Mouse (Mus musculus): ENCODE measurements around the gene Slc22a2. TPM values are rescaled to one million over a fixed set of nuclear protein-coding genes. Genes with fewer than 3 reads are reported as not detected.
A peak's percentile ranks its signal among the peaks of the same experiment; 100 is the strongest.
"Not testable (repeated sequence)": the region's sequence is repeated elsewhere in the genome, so short reads cannot be mapped to it uniquely, and the experiment has no call there.

Gene Slc22a2
- polyA plus RNA-seq (2014; fragmentation: Nextera tagmentation; extraction: Ambion mirVana), result 0.76 and 1.5 TPM in 2 replicates

DNA sequence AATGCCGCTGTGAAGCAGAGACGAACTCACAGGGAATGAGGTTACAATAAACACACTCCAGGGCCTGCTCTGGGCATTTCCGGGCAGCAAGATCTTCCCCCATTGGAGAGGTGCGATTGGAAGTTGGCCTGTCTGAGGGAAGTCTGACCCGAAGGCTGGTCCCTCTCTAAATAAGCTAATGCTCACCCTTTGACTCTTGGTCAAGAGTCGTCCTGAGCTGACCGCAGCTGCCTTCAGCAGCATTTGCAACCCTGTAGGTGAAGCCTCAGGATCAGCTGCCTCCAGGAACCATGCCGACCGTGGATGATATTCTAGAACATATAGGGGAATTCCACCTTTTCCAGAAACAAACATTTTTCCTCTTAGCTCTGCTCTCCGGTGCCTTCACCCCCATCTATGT lies at the start of gene Slc22a2:
TSS of gene Slc22a2 (plus strand) at position 142 of the 400 bp plus-strand sequence.
- H3K36me3 ChIP-seq (replicated peaks; ENCODE audit: control insufficient read depth, insufficient read depth), result no peaks in the 10 kb centered on the region

DNA sequence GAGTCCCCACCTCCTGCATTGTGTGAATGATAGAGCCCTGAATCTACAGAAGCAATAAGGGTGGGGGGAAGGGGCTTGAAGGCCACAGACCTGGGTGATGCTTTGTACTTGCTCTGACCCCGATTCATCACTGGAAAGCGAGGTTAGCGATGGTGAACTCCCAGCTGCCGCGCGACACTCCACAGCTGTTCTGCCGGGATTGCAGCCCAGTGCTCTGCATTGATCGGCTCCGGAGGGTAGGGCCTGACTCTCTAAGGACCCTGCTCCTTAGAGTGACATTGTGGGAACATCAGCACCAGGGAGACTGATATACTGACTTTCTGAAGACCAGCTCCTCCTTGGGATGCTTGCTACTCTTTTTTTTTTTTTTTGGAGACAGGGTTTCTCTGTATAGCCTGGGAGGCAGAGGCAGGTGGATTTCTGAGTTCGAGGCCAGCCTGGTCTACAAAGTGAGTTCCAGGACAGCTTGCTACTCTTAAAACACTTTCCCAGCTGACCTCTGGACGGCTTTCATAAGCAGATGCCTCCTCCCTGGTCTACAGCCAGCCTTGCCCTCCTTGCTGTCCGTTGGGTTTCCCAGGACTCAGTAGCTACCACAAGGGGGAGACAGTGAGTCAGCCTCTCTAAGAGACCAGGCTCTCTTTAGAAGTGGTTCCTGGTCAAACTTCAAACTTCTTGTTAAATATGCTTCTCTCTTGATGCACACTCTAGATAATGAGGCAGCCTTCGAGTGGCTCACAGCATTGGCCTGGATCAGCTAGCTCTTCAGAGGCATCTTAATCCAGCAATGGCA lies 49.4 kb upstream of the Slc22a2 start:
- Histone ChIP-seq H3K27ac (no peak overlapping the region), H3K4me3 (replicated peaks; ENCODE audit: low read length) (no peak overlapping the region), H3K9me3 (ENCODE audit: control insufficient read depth, low read length) (no peaks in the 10 kb centered on the region), H3K27me3 (ENCODE audit: control insufficient read depth, insufficient read depth, low read length) (no peaks in the 10 kb centered on the region), H3K36me3 (replicated peaks; ENCODE audit: control insufficient read depth, insufficient read depth) (no peaks in the 10 kb centered on the region), H3K4me2 (replicated peaks) (no peak overlapping the region), H3K9ac (no peak overlapping the region), H3K4me1 (replicated peaks; ENCODE audit: control insufficient read depth, insufficient read depth, low read length) (no peaks in the 10 kb centered on the region)
- peak; percentile 75 for DNase-seq (ENCODE audit: low spot score)
- ATAC-seq (ENCODE audit: low FRiP score), result no peak
- 58% methylated on average over 13 of the region's 13 CpGs for WGBS

More for the DNA sequence above, at the start of gene Slc22a2:
- Histone ChIP-seq H3K27me3 (ENCODE audit: control insufficient read depth, insufficient read depth, low read length) (no peaks in the 10 kb centered on the region), H3K9ac (no peak within 1 kb of the TSS), H3K4me3 (replicated peaks; ENCODE audit: low read length) (no peak within 1 kb of the TSS), H3K4me2 (replicated peaks) (no peak within 1 kb of the TSS), H3K9me3 (ENCODE audit: control insufficient read depth, low read length) (no peaks in the 10 kb centered on the region), H3K4me1 (replicated peaks; ENCODE audit: control insufficient read depth, insufficient read depth, low read length) (no peaks in the 10 kb centered on the region), H3K27ac (no peak within 1 kb of the TSS)
- ATAC-seq (ENCODE audit: low FRiP score) (no peak), DNase-seq (ENCODE audit: low spot score) (no peak)
- 75% methylated on average over 10 of the region's 10 CpGs for whole genome bisulfite sequencing

DNA sequence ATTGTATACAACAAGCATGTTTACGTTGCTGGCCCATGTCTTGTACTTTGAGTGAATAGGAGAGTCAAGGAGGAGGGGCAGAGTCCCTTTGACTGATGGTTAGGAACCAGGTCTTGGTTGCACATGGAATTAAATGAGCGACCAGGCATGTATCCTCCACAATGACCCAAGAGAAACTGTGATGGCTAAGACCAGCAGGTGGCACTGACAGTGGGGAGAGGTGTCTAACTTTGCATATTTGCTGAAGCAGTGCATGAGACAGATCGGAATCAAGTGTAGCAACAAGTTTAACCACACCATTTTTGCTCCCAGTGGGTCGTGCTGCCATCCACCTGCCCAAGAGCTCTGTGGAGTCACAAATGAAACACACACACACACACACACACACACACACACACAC lies 21.7 kb upstream of the Slc22a2 start:
- Histone ChIP-seq H3K36me3 (replicated peaks; ENCODE audit: control insufficient read depth, insufficient read depth) (no peaks in the 10 kb centered on the region), H3K9me3 (ENCODE audit: control insufficient read depth, low read length) (no peaks in the 10 kb centered on the region), H3K27ac (no peak overlapping the region), H3K4me2 (replicated peaks) (no peak overlapping the region), H3K9ac (no peak overlapping the region), H3K27me3 (ENCODE audit: control insufficient read depth, insufficient read depth, low read length) (no peaks in the 10 kb centered on the region), H3K4me1 (replicated peaks; ENCODE audit: control insufficient read depth, insufficient read depth, low read length) (no peaks in the 10 kb centered on the region), H3K4me3 (replicated peaks; ENCODE audit: low read length) (no peak overlapping the region)
- no peak for ATAC-seq (ENCODE audit: low FRiP score)
- no peak for DNase-seq (ENCODE audit: low spot score)
- WGBS, result 83% methylated on average over 4 of the region's 4 CpGs

- H3K4me2 ChIP-seq (replicated peaks); H3K9me3 ChIP-seq (ENCODE audit: control insufficient read depth, low read length); ATAC-seq (ENCODE audit: low FRiP score); H3K27ac ChIP-seq; H3K36me3 ChIP-seq (replicated peaks; ENCODE audit: control insufficient read depth, insufficient read depth); H3K9ac ChIP-seq; H3K4me3 ChIP-seq (replicated peaks; ENCODE audit: low read length); DNase-seq (ENCODE audit: low spot score); H3K27me3 ChIP-seq (ENCODE audit: control insufficient read depth, insufficient read depth, low read length); H3K4me1 ChIP-seq (replicated peaks; ENCODE audit: control insufficient read depth, insufficient read depth, low read length): not testable (repeated sequence)
- 88% methylated on average over 6 of the region's 6 CpGs for whole genome bisulfite sequencing
Measured at GRCm38 (mm10) chr17:12564481-12565000, 19.4 kb upstream of the Slc22a2 start.

- Histone ChIP-seq H3K4me3 (replicated peaks; ENCODE audit: low read length) (no peak overlapping the region), H3K27me3 (ENCODE audit: control insufficient read depth, insufficient read depth, low read length) (no peaks in the 10 kb centered on the region), H3K9ac (no peak overlapping the region), H3K9me3 (ENCODE audit: control insufficient read depth, low read length) (no peaks in the 10 kb centered on the region), H3K4me2 (replicated peaks) (no peak overlapping the region), H3K4me1 (replicated peaks; ENCODE audit: control insufficient read depth, insufficient read depth, low read length) (no peaks in the 10 kb centered on the region), H3K36me3 (replicated peaks; ENCODE audit: control insufficient read depth, insufficient read depth) (no peaks in the 10 kb centered on the region), H3K27ac (no peak overlapping the region)
- no peak for ATAC-seq (ENCODE audit: low FRiP score)
- WGBS, result 95% methylated on average over 6 of the region's 6 CpGs
- no peak for DNase-seq (ENCODE audit: low spot score)
Measured at GRCm38 (mm10) chr17:12565443-12565842, 18.5 kb upstream of the Slc22a2 start.

- Histone ChIP-seq H3K4me2 (replicated peaks) (no peak overlapping the region), H3K9me3 (ENCODE audit: control insufficient read depth, low read length) (no peaks in the 10 kb centered on the region), H3K27me3 (ENCODE audit: control insufficient read depth, insufficient read depth, low read length) (no peaks in the 10 kb centered on the region), H3K9ac (no peak overlapping the region), H3K4me1 (replicated peaks; ENCODE audit: control insufficient read depth, insufficient read depth, low read length) (no peaks in the 10 kb centered on the region), H3K36me3 (replicated peaks; ENCODE audit: control insufficient read depth, insufficient read depth) (no peaks in the 10 kb centered on the region), H3K4me3 (replicated peaks; ENCODE audit: low read length) (no peak overlapping the region), H3K27ac (no peak overlapping the region)
- no peak for DNase-seq (ENCODE audit: low spot score)
- no peak for ATAC-seq (ENCODE audit: low FRiP score)
- 82% methylated on average over 6 of the region's 6 CpGs for WGBS
Measured at GRCm38 (mm10) chr17:12571316-12571715, 12.6 kb upstream of the Slc22a2 start.

DNA sequence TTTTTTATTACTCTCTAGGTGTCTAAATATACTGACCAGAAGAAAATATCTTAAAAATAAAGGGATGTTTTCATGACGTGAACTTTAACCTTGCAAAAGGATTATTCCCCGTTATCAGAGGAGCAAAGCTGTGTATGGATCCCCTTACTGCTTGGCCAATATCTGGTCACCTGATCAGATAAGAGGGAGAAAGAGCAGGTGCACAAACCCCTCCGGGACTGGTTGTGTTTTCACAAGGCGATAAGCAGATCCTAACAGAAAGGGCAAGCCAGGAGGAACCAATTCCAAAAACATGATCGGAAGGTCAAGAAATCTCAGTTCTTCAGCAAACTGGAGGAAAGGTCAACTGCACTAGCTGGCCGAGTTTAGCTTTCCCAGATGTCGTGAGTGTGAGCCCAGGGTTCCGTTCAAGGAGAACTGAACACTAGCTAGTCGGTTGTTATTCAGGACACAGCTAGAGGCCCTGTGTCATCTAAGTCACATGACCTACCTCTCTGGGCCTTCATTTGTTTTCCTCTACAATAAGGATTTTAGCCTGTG lies 11.9 kb upstream of the Slc22a2 start:
- Histone ChIP-seq H3K27me3 (ENCODE audit: control insufficient read depth, insufficient read depth, low read length) (no peaks in the 10 kb centered on the region), H3K27ac (no peak overlapping the region), H3K9ac (no peak overlapping the region), H3K4me2 (replicated peaks) (no peak overlapping the region), H3K9me3 (ENCODE audit: control insufficient read depth, low read length) (no peaks in the 10 kb centered on the region), H3K4me3 (replicated peaks; ENCODE audit: low read length) (no peak overlapping the region), H3K36me3 (replicated peaks; ENCODE audit: control insufficient read depth, insufficient read depth) (no peaks in the 10 kb centered on the region), H3K4me1 (replicated peaks; ENCODE audit: control insufficient read depth, insufficient read depth, low read length) (no peaks in the 10 kb centered on the region)
- DNase-seq (ENCODE audit: low spot score) (no peak), ATAC-seq (ENCODE audit: low FRiP score) (no peak)
- 80% methylated on average over 9 of the region's 9 CpGs for WGBS

- no peak overlapping the region for H3K27ac ChIP-seq
- no peak for DNase-seq (ENCODE audit: low spot score)
- WGBS, result 81% methylated on average over 6 of the region's 6 CpGs
- H3K9me3 ChIP-seq (ENCODE audit: control insufficient read depth, low read length), result no peaks in the 10 kb centered on the region
- H3K4me2 ChIP-seq (replicated peaks), result no peak overlapping the region
- no peaks in the 10 kb centered on the region for H3K4me1 ChIP-seq (replicated peaks; ENCODE audit: control insufficient read depth, insufficient read depth, low read length)
- H3K36me3 ChIP-seq (replicated peaks; ENCODE audit: control insufficient read depth, insufficient read depth), result no peaks in the 10 kb centered on the region
- no peaks in the 10 kb centered on the region for H3K27me3 ChIP-seq (ENCODE audit: control insufficient read depth, insufficient read depth, low read length)
- ATAC-seq (ENCODE audit: low FRiP score), result no peak
- H3K9ac ChIP-seq, result no peak overlapping the region
- H3K4me3 ChIP-seq (replicated peaks; ENCODE audit: low read length), result no peak overlapping the region
Measured at GRCm38 (mm10) chr17:12575391-12575790, 8.5 kb upstream of the Slc22a2 start.

DNA sequence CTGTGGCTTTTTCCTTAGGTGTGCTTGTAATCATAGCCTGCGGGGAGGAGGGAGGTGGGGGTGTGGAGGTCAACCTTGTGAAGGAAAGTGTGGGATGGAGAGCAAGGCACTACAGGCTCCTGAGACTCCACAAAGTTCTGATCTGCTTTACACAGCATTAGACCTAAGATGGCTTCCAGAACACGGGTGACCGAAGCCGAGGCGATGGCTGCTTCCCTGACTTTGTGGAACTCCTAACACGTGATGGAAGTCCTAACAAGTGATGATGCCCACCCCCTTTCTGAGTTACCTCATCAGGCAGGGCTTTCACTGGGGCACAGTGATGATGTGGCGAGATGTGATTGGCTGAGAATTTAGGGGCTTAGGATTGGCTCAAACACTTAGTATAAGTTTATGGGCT lies 6.8 kb upstream of the Slc22a2 start:
- Histone ChIP-seq H3K4me1 (replicated peaks; ENCODE audit: control insufficient read depth, insufficient read depth, low read length) (no peaks in the 10 kb centered on the region), H3K9ac (no peak overlapping the region), H3K27ac (no peak overlapping the region), H3K9me3 (ENCODE audit: control insufficient read depth, low read length) (no peaks in the 10 kb centered on the region), H3K27me3 (ENCODE audit: control insufficient read depth, insufficient read depth, low read length) (no peaks in the 10 kb centered on the region), H3K36me3 (replicated peaks; ENCODE audit: control insufficient read depth, insufficient read depth) (no peaks in the 10 kb centered on the region), H3K4me2 (replicated peaks) (no peak overlapping the region), H3K4me3 (replicated peaks; ENCODE audit: low read length) (no peak overlapping the region)
- no peak for DNase-seq (ENCODE audit: low spot score)
- 90% methylated on average over 7 of the region's 7 CpGs for WGBS
- no peak for ATAC-seq (ENCODE audit: low FRiP score)
